Mouse (Mus musculus) liver, adult 2 months (tissue): Measurements from ENCODE around the gene Rnf157.

Experiments used
- CTCF ChIP-seq: fragments of 200-500 bp; IDR thresholded peaks from 2 replicates; pipeline ENCODE4 v1.5.1; 2011; ENCODE audit warnings: low read depth, low read length, control low read depth
- POLR2A ChIP-seq: fragments of 200-500 bp; IDR thresholded peaks from 2 replicates; pipeline ENCODE4 v1.6.1; 2011; ENCODE audit warnings: low read length, control low read depth; ENCODE audit not compliant: insufficient read depth; ENCODE audit errors: extremely low read depth

GRCm38 (mm10) chr11:116318719-116319659 lies 93.8 kb downstream of the Rnf157 start:
- no peak for TF ChIP-seq POLR2A
- TF ChIP-seq CTCF, result peak; percentile 89
